Mouse (Mus musculus): ENCODE measurements around the gene Olfr1076. TPM values are rescaled to one million over a fixed set of nuclear protein-coding genes. Genes with fewer than 3 reads are reported as not detected.

Olfr1076 gene
- polyA plus RNA-seq, 1 experiment from 2014 or later: not detected

Other genes with a start within 250 kb of the Olfr1076 start
- not detected in 2 replicates for gene Olfr1051, start 229.4 kb upstream of the Olfr1076 start, polyA plus RNA-seq (2014; fragmentation: Nextera tagmentation; extraction: Ambion mirVana)
- gene Olfr1052, start 216.0 kb upstream of the Olfr1076 start, polyA plus RNA-seq (2014; fragmentation: Nextera tagmentation; extraction: Ambion mirVana): not detected in 2 replicates
- gene Olfr1053, start 193.2 kb upstream of the Olfr1076 start, polyA plus RNA-seq (2014; fragmentation: Nextera tagmentation; extraction: Ambion mirVana): not detected in 2 replicates
- gene Olfr1054, start 173.0 kb upstream of the Olfr1076 start, polyA plus RNA-seq (2014; fragmentation: Nextera tagmentation; extraction: Ambion mirVana): not detected in 2 replicates
- not detected in 2 replicates for gene Olfr1055, start 158.2 kb upstream of the Olfr1076 start, polyA plus RNA-seq (2014; fragmentation: Nextera tagmentation; extraction: Ambion mirVana)
- not detected in 2 replicates for gene Olfr1056, start 146.0 kb upstream of the Olfr1076 start, polyA plus RNA-seq (2014; fragmentation: Nextera tagmentation; extraction: Ambion mirVana)
- gene Olfr1057, start 130.1 kb upstream of the Olfr1076 start, polyA plus RNA-seq (2014; fragmentation: Nextera tagmentation; extraction: Ambion mirVana): not detected in 2 replicates
- gene Olfr1058, start 119.9 kb upstream of the Olfr1076 start, polyA plus RNA-seq (2014; fragmentation: Nextera tagmentation; extraction: Ambion mirVana): not detected in 2 replicates
- gene Olfr1061, start 94.4 kb upstream of the Olfr1076 start, polyA plus RNA-seq (2014; fragmentation: Nextera tagmentation; extraction: Ambion mirVana): not detected in 2 replicates
- gene Olfr1062, start 81.7 kb upstream of the Olfr1076 start, polyA plus RNA-seq (2014; fragmentation: Nextera tagmentation; extraction: Ambion mirVana): not detected in 2 replicates
- not detected in 2 replicates for gene Olfr1065, start 57.9 kb upstream of the Olfr1076 start, polyA plus RNA-seq (2014; fragmentation: Nextera tagmentation; extraction: Ambion mirVana)
- not detected in 2 replicates for gene Olfr1066, start 52.2 kb upstream of the Olfr1076 start, polyA plus RNA-seq (2014; fragmentation: Nextera tagmentation; extraction: Ambion mirVana)
- not detected in 2 replicates for gene Olfr228, start 21.1 kb upstream of the Olfr1076 start, polyA plus RNA-seq (2014; fragmentation: Nextera tagmentation; extraction: Ambion mirVana)
- gene Olfr1079, start 34.0 kb downstream of the Olfr1076 start, polyA plus RNA-seq (2014; fragmentation: Nextera tagmentation; extraction: Ambion mirVana): not detected in 2 replicates
- gene Olfr1080, start 49.8 kb downstream of the Olfr1076 start, polyA plus RNA-seq (2014; fragmentation: Nextera tagmentation; extraction: Ambion mirVana): not detected in 2 replicates
- not detected in 2 replicates for gene Olfr1082, start 90.5 kb downstream of the Olfr1076 start, polyA plus RNA-seq (2014; fragmentation: Nextera tagmentation; extraction: Ambion mirVana)
- gene Olfr1084, start 131.3 kb downstream of the Olfr1076 start, polyA plus RNA-seq (2014; fragmentation: Nextera tagmentation; extraction: Ambion mirVana): not detected in 2 replicates
- gene Olfr1085, start 153.6 kb downstream of the Olfr1076 start, polyA plus RNA-seq (2014; fragmentation: Nextera tagmentation; extraction: Ambion mirVana): not detected in 2 replicates
- gene Olfr1086, start 171.6 kb downstream of the Olfr1076 start, polyA plus RNA-seq (2014; fragmentation: Nextera tagmentation; extraction: Ambion mirVana): not detected in 2 replicates
- not detected in 2 replicates for gene Olfr1087, start 189.9 kb downstream of the Olfr1076 start, polyA plus RNA-seq (2014; fragmentation: Nextera tagmentation; extraction: Ambion mirVana)
- gene Olfr1089, start 225.2 kb downstream of the Olfr1076 start, polyA plus RNA-seq (2014; fragmentation: Nextera tagmentation; extraction: Ambion mirVana): not detected in 2 replicates

All from intestine, embryonic 14.5 days (tissue).